Comparison of ENCODE assay signal across 22 mouse cellular contexts in genomic region chr17:86523843-86524242, GRCm38 (mm10). TPM values are rescaled to one million over a fixed set of nuclear protein-coding genes. Genes with fewer than 3 reads are reported as not detected.
DNase-seq lines count a peak whose midpoint lies in the region; ATAC-seq and TF ChIP-seq lines count a peak whose summit lies in the region.
"Had no signal": no experiment of that assay in that cellular context is flagged by ENCODE, and none has a peak within 500 bp of the region (broad histone marks: within the 10 kb centered on the region; RNA-seq: fewer than 3 reads in every experiment).

No protein-coding gene starts in this region.

- no peaks in the 10 kb centered on the region for H3K27me3 ChIP-seq in liver, adult 2 months (ENCODE audit: control insufficient read depth, insufficient read depth, low read length)
- H3K27me3 ChIP-seq in liver, embryonic 12.5 days (replicated peaks), result no peaks in the 10 kb centered on the region
- no peaks in the 10 kb centered on the region for H3K27me3 ChIP-seq in lung, postnatal 0 days (replicated peaks; ENCODE audit: insufficient read depth, low read length)
- H3K27me3 ChIP-seq: embryonic facial prominence, embryonic 12.5 days; forebrain, embryonic 13.5 days; forebrain, embryonic 15.5 days had no signal

- TF ChIP-seq CTCF in liver, adult 2 months (IDR thresholded peaks at IDR 0.05; ENCODE audit: low read depth, low read length), result no peak
- no peak for TF ChIP-seq CTCF in lung, postnatal 0 days (IDR thresholded peaks at IDR 0.05)

- DNase-seq in liver, adult 2 months (ENCODE audit: extremely low read depth, low read depth, low spot score), result peak; percentile 89
- no peak for DNase-seq in lung, postnatal 0 days (ENCODE audit: low spot score)
- DNase-seq in lung, postnatal 4 days, result no peak
- DNase-seq: adrenal gland, adult 2 months; adrenal gland, postnatal 10 days; adrenal gland, postnatal 25 days; cerebellum, adult 11-12 months; cerebellum, adult 2 months; cerebellum, adult 9-10 months; cerebellum, postnatal 10 days; cerebellum, postnatal 25 days; forebrain, postnatal 0 days had no signal

- no peaks in the 10 kb centered on the region for H3K9me3 ChIP-seq in liver, embryonic 12.5 days (replicated peaks)
- no peaks in the 10 kb centered on the region for H3K9me3 ChIP-seq in lung, postnatal 0 days (ENCODE audit: low read length)
- H3K9me3 ChIP-seq: embryonic facial prominence, embryonic 10.5 days; embryonic facial prominence, embryonic 12.5 days; forebrain, embryonic 13.5 days; forebrain, embryonic 15.5 days had no signal

- H3K9ac ChIP-seq in liver, adult 2 months (ENCODE audit: low read depth, low read length), result peak overlapping the region; percentile 50; the same call in 1 of the 2 replicates
- H3K9ac ChIP-seq in liver, embryonic 12.5 days, result no peak overlapping the region
- no peak overlapping the region for H3K9ac ChIP-seq in lung, postnatal 0 days (replicated peaks; ENCODE audit: low read depth)
- H3K9ac ChIP-seq: embryonic facial prominence, embryonic 12.5 days; forebrain, embryonic 13.5 days; forebrain, embryonic 15.5 days; forebrain, postnatal 0 days had no signal

- no peaks in the 10 kb centered on the region for H3K36me3 ChIP-seq in liver, adult 2 months (ENCODE audit: control insufficient read depth, insufficient read depth, low read length)
- H3K36me3 ChIP-seq in liver, embryonic 12.5 days, result no peaks in the 10 kb centered on the region
- no peaks in the 10 kb centered on the region for H3K36me3 ChIP-seq in lung, postnatal 0 days (ENCODE audit: insufficient read depth, low read length)
- H3K36me3 ChIP-seq: embryonic facial prominence, embryonic 10.5 days; embryonic facial prominence, embryonic 12.5 days; forebrain, embryonic 15.5 days had no signal

- 34% methylated on average over 10 of the region's 10 CpGs for WGBS in liver, adult 2 months
- 80% methylated on average over 10 of the region's 10 CpGs for WGBS in liver, embryonic 12.5 days (ENCODE audit: insufficient replicate concordance)
- WGBS in lung, postnatal 0 days, result 80% methylated on average over 10 of the region's 10 CpGs

- H3K27ac ChIP-seq in liver, adult 2 months (replicated peaks; ENCODE audit: insufficient read depth, low read depth, low read length), result peak overlapping the region; percentile 80
- H3K27ac ChIP-seq in liver, embryonic 12.5 days, result no peak overlapping the region
- H3K27ac ChIP-seq in lung, postnatal 0 days (ENCODE audit: low read length), result peak overlapping the region; percentile 20; the same call in 1 of the 2 replicates
- H3K27ac ChIP-seq: embryonic facial prominence, embryonic 10.5 days; embryonic facial prominence, embryonic 12.5 days; forebrain, embryonic 13.5 days; forebrain, embryonic 15.5 days had no signal

- ATAC-seq in liver, embryonic 12.5 days, result no peak
- ATAC-seq in lung, postnatal 0 days, result no peak
- no peak for ATAC-seq in cerebellum, adult (ENCODE audit: insufficient number of reproducible peaks, low FRiP score, low TSS enrichment)
- ATAC-seq: forebrain, embryonic 13.5 days; forebrain, embryonic 15.5 days; forebrain, postnatal 0 days had no signal

- no peak for TF ChIP-seq POLR2A in liver, adult 2 months (IDR thresholded peaks at IDR 0.05; ENCODE audit: extremely low read depth, insufficient read depth, low read length)

- peaks cover 39% of the 10 kb centered on the region for H3K4me1 ChIP-seq in liver, adult 2 months (ENCODE audit: control insufficient read depth, insufficient read depth, low read length)
- H3K4me1 ChIP-seq in liver, embryonic 12.5 days, result no peaks in the 10 kb centered on the region
- no peaks in the 10 kb centered on the region; the same call in 1 of the 2 replicates for H3K4me1 ChIP-seq in lung, postnatal 0 days (ENCODE audit: insufficient read depth, low read depth, low read length)
- H3K4me1 ChIP-seq: embryonic facial prominence, embryonic 10.5 days; embryonic facial prominence, embryonic 12.5 days; forebrain, embryonic 13.5 days; forebrain, embryonic 15.5 days had no signal

- H3K4me2 ChIP-seq in liver, embryonic 12.5 days, result no peak overlapping the region
- H3K4me2 ChIP-seq in lung, postnatal 0 days (replicated peaks; ENCODE audit: low read depth, low read length), result no peak overlapping the region
- H3K4me2 ChIP-seq: embryonic facial prominence, embryonic 12.5 days; forebrain, embryonic 13.5 days; forebrain, embryonic 15.5 days had no signal

- no peaks in the 10 kb centered on the region for H3K79me2 ChIP-seq in liver, adult 2 months (ENCODE audit: control insufficient read depth, insufficient read depth, low read length)

- H3K4me3 ChIP-seq in liver, adult 2 months (ENCODE audit: insufficient read depth, low read depth, low read length), result no peak overlapping the region
- H3K4me3 ChIP-seq in liver, embryonic 12.5 days, result no peak overlapping the region
- no peak overlapping the region for H3K4me3 ChIP-seq in lung, postnatal 0 days (ENCODE audit: low read depth, low read length)
- H3K4me3 ChIP-seq: embryonic facial prominence, embryonic 10.5 days; embryonic facial prominence, embryonic 12.5 days; forebrain, embryonic 13.5 days; forebrain, embryonic 15.5 days had no signal

- TF ChIP-seq EP300 in lung, postnatal 0 days (IDR thresholded peaks at IDR 0.05), result no peak

RNA-seq across cellular contexts. Expression of gene Gm10309, which starts 18.8 kb away (rescaled TPM):
- total RNA-seq in liver, adult 2 months (2014; rRNA removed), result 0.07 TPM in 1 of 2 replicates, not detected in the other
- not detected in 2 replicates for polyA plus RNA-seq in liver, adult 2 months (2012; rRNA removed)
- polyA plus RNA-seq in liver, embryonic 12.5 days (2016; fragmentation: Nextera tagmentation; extraction: Ambion mirVana), result 0.07 and 0.11 TPM in 2 replicates
- polyA plus RNA-seq in lung, postnatal 0 days (2015; fragmentation: Nextera tagmentation; extraction: Ambion mirVana), result 0.30 and 0.54 TPM in 2 replicates
- total RNA-seq: adrenal gland, adult 2 months; adrenal gland, postnatal 25 days; ES-E14; forebrain, postnatal 0 days; MEL had no signal
- polyA plus RNA-seq: brain, embryonic 14.5 days; cerebellum, adult 2 months; cortical plate, adult 2 months had no signal
